ENCODE assay signal across 21 mouse cellular contexts in the genomic region with DNA sequence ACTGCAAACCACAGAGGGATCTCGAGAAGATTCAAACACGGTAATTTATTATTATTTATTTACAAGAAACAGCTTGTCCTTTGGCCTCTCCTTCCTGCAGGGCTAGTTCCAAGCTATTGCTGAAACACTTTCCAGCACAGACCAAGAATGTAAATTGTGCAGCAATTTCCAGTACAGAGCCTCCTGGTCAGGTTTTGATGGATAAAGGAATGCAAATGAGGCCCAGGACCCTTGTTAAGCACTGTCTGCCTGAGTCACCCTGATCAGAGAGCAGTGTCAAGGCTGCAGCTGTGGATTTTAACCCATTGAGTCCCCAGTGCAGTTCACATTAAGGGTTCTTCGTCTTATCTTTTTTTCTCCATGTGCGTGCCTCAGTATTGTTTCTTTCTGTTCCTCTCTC.
DNase-seq lines count a peak whose midpoint lies in the region; TF ChIP-seq lines count a peak whose summit lies in the region.
"Had no signal": no experiment of that assay in that cellular context is flagged by ENCODE, and none has a peak within 500 bp of the region (broad histone marks: within the 10 kb centered on the region; RNA-seq: fewer than 3 reads in every experiment).

No protein-coding gene starts in this region.

- peak; percentile 31 for DNase-seq in embryo, embryonic 11 days
- DNase-seq in embryo, embryonic 9.5 days (ENCODE audit: extremely low spot score) = no peak
- DNase-seq in kidney, adult 9 months = peak; percentile 15
- DNase-seq in kidney, adult 11 months = no peak
- DNase-seq in retina, postnatal 1 day = peak; percentile 6
- DNase-seq in retina, embryonic 14.5 days (ENCODE audit: low spot score) = no peak
- DNase-seq in lung, postnatal 4 days = no peak
- DNase-seq in left cerebral cortex, adult 2 months (ENCODE audit: extremely low spot score in 1 of 2, low spot score in 2 of 2) = no peak
- DNase-seq: adrenal gland, postnatal 10 days; cerebellum, adult 2 months; forebrain, postnatal 0 days; gastrocnemius, postnatal 14 days; heart, adult 11 months; kidney, postnatal 25 days; liver, embryonic 13.5 days; lung, adult 2 months; lung, postnatal 14 days; right cerebral cortex, postnatal 25 days; spleen, adult 18-20 months had no signal

- intact Hi-C loops in left cerebral cortex, adult 2 months (cut with DNase I) = no loop called here

- no peak for TF ChIP-seq CTCF in left cerebral cortex, adult 2 months (IDR thresholded peaks at IDR 0.05)

- H3K4me3 ChIP-seq in left cerebral cortex, adult 2 months = no peak overlapping the region
- H3K4me3 ChIP-seq: layer of hippocampus, adult 2 months; limb, embryonic 12.5 days; liver, embryonic 13.5 days had no signal

- H3K27ac ChIP-seq in left cerebral cortex, adult 2 months = no peak overlapping the region
- H3K27ac ChIP-seq: layer of hippocampus, adult 2 months; limb, embryonic 12.5 days; liver, embryonic 13.5 days had no signal

Comparison
In these comparisons a context has a peak if more than half of its experiments do, and no peak if none do; other contexts are left out.
1. DNase-seq: peak in embryo, embryonic 11 days (single experiment), kidney, adult 9 months (single experiment) and retina, postnatal 1 day (single experiment); none in embryo, embryonic 9.5 days (single experiment), kidney, adult 11 months (single experiment), retina, embryonic 14.5 days (single experiment), lung, postnatal 4 days (0 of 2) and left cerebral cortex, adult 2 months (0 of 2).